Mouse (Mus musculus) liver, postnatal 0 days (tissue): ENCODE results near the gene Nthl1. TPM values are rescaled to one million over a fixed set of nuclear protein-coding genes. Genes with fewer than 3 reads are reported as not detected.

Experiments
- ATAC-seq: fragments of 200-750 bp; cut with Nextera tagmentation; 2 replicates; pipeline ENCODE4 v1.8.0; 2017; ENCODE audit warnings: mild to moderate bottlenecking, moderate library complexity
- DNase-seq: peaks from one replicate; pipeline ENCODE4 v3.0.0-alpha.2; 2016
- H3K27ac ChIP-seq: fragments of 300-500 bp; sonication (generic); 2 replicates; pipeline ENCODE4 v1.5.1; 2014; ENCODE audit warnings: antibody characterized with exemption, moderate library complexity, mild to moderate bottlenecking, low read depth
- H3K27me3 ChIP-seq: fragments of 300-500 bp; sonication (generic); 2 replicates; pipeline ENCODE4 v1.6.1; 2014; ENCODE audit warnings: low read length, control low read depth, mixed read lengths; ENCODE audit not compliant: insufficient read depth
- H3K36me3 ChIP-seq: fragments of 300-500 bp; sonication (generic); replicated peaks from 2 replicates; pipeline ENCODE4 v1.6.1; 2014; ENCODE audit warnings: mild to moderate bottlenecking, control low read depth, low read length, moderate library complexity, mixed read lengths; ENCODE audit not compliant: insufficient read depth
- H3K4me1 ChIP-seq: fragments of 300-500 bp; sonication (generic); 2 replicates; pipeline ENCODE4 v1.6.1; 2014; ENCODE audit warnings: antibody characterized with exemption, mild to moderate bottlenecking, control low read depth; ENCODE audit not compliant: insufficient read depth
- H3K4me2 ChIP-seq: fragments of 300-500 bp; sonication (generic); 2 replicates; pipeline ENCODE4 v1.6.1; 2014; ENCODE audit warnings: low read depth, mild to moderate bottlenecking, low read length, moderate library complexity, mixed read lengths
- H3K4me3 ChIP-seq: fragments of 300-500 bp; sonication (generic); 2 replicates; pipeline ENCODE4 v1.5.1; 2014; ENCODE audit warnings: low read depth, low read length
- H3K9ac ChIP-seq: fragments of 300-500 bp; sonication (generic); replicated peaks from 2 replicates; pipeline ENCODE4 v1.6.1; 2014; ENCODE audit warnings: mild to moderate bottlenecking, moderate library complexity
- H3K9me3 ChIP-seq: fragments of 300-500 bp; sonication (generic); 2 replicates; pipeline ENCODE4 v1.6.1; 2016; ENCODE audit warnings: mild to moderate bottlenecking, control low read depth, low read length, mixed read lengths
- CTCF ChIP-seq: sonication (generic); IDR thresholded peaks from 2 replicates; pipeline ENCODE4 v1.5.1; 2016; ENCODE audit warnings: antibody characterized with exemption, low read depth
- EP300 ChIP-seq: IDR thresholded peaks from 2 replicates; pipeline ENCODE4 v1.6.1; 2016; ENCODE audit warnings: antibody characterized with exemption, low read depth, mild to moderate bottlenecking
- WGBS: fragments of 180-500 bp; shearing (Covaris S2); extraction: QIAGEN DNeasy Blood & Tissue Kit; methylation state at CpG from one replicate; pipeline ENCODE4 v1.1.7; 2014; ENCODE audit not compliant: insufficient replicate concordance; 5-methylcytosine and 5-hydroxymethylcytosine counted together
- polyA plus RNA-seq: library from polyadenylated mRNA; unstranded; fragments of >200 nt; fragmentation: Nextera tagmentation; extraction: Ambion mirVana; gene quantifications from 2 replicates; pipeline ENCODE4 v1.2.1, GENCODE M21; 2015

Nthl1 gene
- polyA plus RNA-seq, 1 experiment from 2014 or later = 4.3 TPM

GRCm38 (mm10) chr17:24593248-24593647, 39.2 kb upstream of the Nthl1 start:
- Histone ChIP-seq H3K4me1 (no peaks in the 10 kb centered on the region), H3K4me2 (no peak overlapping the region), H3K27me3 (no peaks in the 10 kb centered on the region), H3K36me3 (peaks cover 44% of the 10 kb centered on the region), H3K27ac (no peak overlapping the region), H3K9me3 (no peaks in the 10 kb centered on the region), H3K4me3 (no peak overlapping the region), H3K9ac (no peak overlapping the region)
- 90% methylated on average over 5 of the region's 5 CpGs for WGBS
- no peak for TF ChIP-seq CTCF
- no peak for TF ChIP-seq EP300
- no peak for DNase-seq
- ATAC-seq = no peak

- Histone ChIP-seq H3K27me3 (no peaks in the 10 kb centered on the region), H3K27ac (no peak overlapping the region), H3K9me3 (no peaks in the 10 kb centered on the region), H3K4me2 (no peak overlapping the region), H3K4me3 (no peak overlapping the region), H3K36me3 (peaks cover 51% of the 10 kb centered on the region), H3K4me1 (no peaks in the 10 kb centered on the region), H3K9ac (no peak overlapping the region)
- DNase-seq (no peak), ATAC-seq (no peak)
- no peak for TF ChIP-seq CTCF
- no peak for TF ChIP-seq EP300
- 87% methylated on average over 26 of the region's 26 CpGs for WGBS
Observed at GRCm38 (mm10) chr17:24593992-24594890, 38.2 kb upstream of the Nthl1 start.

DNA sequence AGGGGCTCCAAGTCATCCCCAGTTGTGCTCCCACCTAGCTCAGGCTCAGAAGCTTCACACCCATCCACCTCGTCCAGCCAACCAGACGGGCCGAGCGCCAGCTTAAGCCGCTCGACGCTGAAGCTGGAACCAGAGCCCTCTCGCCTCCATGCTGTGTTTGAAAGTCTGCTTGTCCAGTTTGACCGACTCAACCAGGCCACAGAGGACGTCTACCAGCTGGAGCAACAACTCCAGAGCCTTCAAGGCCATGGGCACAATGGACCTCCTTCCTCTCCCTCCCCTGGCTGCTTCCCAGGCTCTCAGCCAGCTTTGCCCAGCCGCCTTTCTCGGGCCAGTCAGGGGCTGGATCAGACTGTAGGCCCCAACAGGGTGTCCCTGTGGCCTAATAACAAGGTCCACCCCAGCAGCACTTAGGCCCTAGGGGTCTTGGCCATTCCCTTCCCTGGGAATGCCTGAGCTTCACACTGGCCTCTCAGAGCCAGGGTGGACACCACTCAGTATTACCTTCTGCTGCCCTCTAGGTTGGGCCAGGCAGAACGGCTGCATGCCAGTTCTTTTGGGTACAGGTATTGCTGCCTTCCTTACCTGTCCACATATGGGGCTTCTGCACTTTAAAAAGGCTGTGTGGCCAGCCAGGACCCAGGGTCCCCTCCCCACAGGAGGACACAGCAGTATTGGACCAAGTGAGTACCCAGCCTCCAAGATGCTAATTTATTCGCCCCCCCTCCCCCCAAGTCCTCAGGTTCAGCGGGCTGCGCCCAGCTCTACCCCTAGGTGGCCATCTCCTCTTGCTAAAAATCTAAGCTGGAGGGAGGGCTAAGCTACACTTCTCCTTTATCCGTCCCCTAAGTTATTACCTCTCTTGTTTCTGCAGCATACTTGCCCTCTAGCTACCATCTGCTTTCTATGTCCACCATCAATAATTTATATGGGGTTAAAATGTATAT, 37.1 kb upstream of the Nthl1 start:
- Histone ChIP-seq H3K27ac (no peak overlapping the region), H3K36me3 (peaks cover 57% of the 10 kb centered on the region), H3K9me3 (no peaks in the 10 kb centered on the region), H3K4me3 (no peak overlapping the region), H3K27me3 (no peaks in the 10 kb centered on the region), H3K4me2 (no peak overlapping the region), H3K9ac (no peak overlapping the region), H3K4me1 (no peaks in the 10 kb centered on the region)
- 80% methylated on average over 17 of the region's 17 CpGs for WGBS
- ATAC-seq = no peak
- DNase-seq = no peak
- TF ChIP-seq EP300 = no peak
- TF ChIP-seq CTCF = peak; percentile 43

DNA sequence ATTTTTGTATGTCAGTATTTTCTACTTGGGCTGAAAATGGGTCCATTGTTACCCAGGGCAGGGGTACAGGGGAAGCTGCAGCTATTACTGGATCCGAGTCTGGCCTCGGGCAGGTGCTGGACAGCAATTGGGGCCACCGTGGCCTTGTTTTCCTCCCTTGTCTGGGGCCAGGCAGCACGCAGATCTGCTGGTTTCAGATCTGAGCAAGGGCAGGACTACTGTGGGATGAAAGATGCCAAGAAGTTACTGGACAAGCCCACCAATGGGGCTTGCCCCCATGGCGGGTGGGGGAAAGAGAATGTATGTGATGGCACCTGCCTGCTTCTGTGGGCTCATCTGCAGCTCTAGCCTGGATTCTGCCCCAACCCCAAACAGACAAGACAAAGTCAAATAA, 36.4 kb upstream of the Nthl1 start:
- H3K27me3 ChIP-seq = no peaks in the 10 kb centered on the region
- no peak overlapping the region for H3K27ac ChIP-seq
- peaks cover 55% of the 10 kb centered on the region for H3K36me3 ChIP-seq
- H3K4me2 ChIP-seq = no peak overlapping the region
- ATAC-seq = no peak
- DNase-seq = no peak
- no peak overlapping the region for H3K4me3 ChIP-seq
- no peaks in the 10 kb centered on the region for H3K9me3 ChIP-seq
- H3K9ac ChIP-seq = no peak overlapping the region
- TF ChIP-seq CTCF = no peak
- no peak for TF ChIP-seq EP300
- no peaks in the 10 kb centered on the region for H3K4me1 ChIP-seq
- WGBS = 80% methylated on average over 5 of the region's 5 CpGs

GRCm38 (mm10) chr17:24596471-24597183, 35.9 kb upstream of the Nthl1 start:
- Histone ChIP-seq H3K4me3 (no peak overlapping the region), H3K9me3 (no peaks in the 10 kb centered on the region), H3K27ac (no peak overlapping the region), H3K4me1 (no peaks in the 10 kb centered on the region), H3K27me3 (no peaks in the 10 kb centered on the region), H3K36me3 (peaks cover 49% of the 10 kb centered on the region), H3K9ac (no peak overlapping the region), H3K4me2 (no peak overlapping the region)
- DNase-seq = no peak
- TF ChIP-seq EP300 = no peak
- 85% methylated on average over 19 of the region's 19 CpGs for WGBS
- no peak for ATAC-seq
